Mouse (Mus musculus): ENCODE results near the gene Pou2f1.
A peak's percentile ranks its signal among the peaks of the same experiment; 100 is the strongest.

The Pou2f1 gene

GRCm38 (mm10) chr1:165882146-165882900, 120.2 kb downstream of the Pou2f1 start:
- no peak for DNase-seq (ENCODE audit: low spot score in 2 of 2)

GRCm38 (mm10) chr1:165878751-165879150, 123.7 kb downstream of the Pou2f1 start:
- DNase-seq (ENCODE audit: low spot score in 2 of 2) = no peak

GRCm38 (mm10) chr1:165875520-165876284, 126.8 kb downstream of the Pou2f1 start:
- DNase-seq (ENCODE audit: low spot score in 2 of 2) = no peak

GRCm38 (mm10) chr1:165874645-165875044, 127.8 kb downstream of the Pou2f1 start:
- DNase-seq (ENCODE audit: low spot score in 2 of 2) = no peak

DNA sequence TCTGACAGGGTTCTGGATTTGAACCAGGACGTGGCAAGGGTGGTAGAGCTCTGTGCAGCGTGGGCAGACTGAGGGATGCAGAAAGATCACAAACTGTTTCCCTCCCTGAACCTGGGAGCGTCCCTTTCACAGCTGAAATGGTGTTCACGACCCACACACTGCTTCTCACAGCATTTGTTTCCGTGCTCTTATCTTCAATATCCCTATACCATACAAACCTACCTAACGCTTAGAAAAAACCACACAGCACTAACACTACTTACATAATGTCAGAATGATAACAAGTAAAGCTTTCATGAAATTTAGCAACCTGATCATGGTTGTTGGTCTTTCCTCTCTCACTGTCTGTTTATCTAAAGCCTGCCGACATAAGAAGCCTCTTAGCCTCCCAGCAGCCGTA, 133.8 kb downstream of the Pou2f1 start:
- DNase-seq (ENCODE audit: low spot score in 2 of 2) = no peak

GRCm38 (mm10) chr1:165866630-165867280, 135.7 kb downstream of the Pou2f1 start:
- DNase-seq (ENCODE audit: low spot score in 2 of 2) = no peak

DNA sequence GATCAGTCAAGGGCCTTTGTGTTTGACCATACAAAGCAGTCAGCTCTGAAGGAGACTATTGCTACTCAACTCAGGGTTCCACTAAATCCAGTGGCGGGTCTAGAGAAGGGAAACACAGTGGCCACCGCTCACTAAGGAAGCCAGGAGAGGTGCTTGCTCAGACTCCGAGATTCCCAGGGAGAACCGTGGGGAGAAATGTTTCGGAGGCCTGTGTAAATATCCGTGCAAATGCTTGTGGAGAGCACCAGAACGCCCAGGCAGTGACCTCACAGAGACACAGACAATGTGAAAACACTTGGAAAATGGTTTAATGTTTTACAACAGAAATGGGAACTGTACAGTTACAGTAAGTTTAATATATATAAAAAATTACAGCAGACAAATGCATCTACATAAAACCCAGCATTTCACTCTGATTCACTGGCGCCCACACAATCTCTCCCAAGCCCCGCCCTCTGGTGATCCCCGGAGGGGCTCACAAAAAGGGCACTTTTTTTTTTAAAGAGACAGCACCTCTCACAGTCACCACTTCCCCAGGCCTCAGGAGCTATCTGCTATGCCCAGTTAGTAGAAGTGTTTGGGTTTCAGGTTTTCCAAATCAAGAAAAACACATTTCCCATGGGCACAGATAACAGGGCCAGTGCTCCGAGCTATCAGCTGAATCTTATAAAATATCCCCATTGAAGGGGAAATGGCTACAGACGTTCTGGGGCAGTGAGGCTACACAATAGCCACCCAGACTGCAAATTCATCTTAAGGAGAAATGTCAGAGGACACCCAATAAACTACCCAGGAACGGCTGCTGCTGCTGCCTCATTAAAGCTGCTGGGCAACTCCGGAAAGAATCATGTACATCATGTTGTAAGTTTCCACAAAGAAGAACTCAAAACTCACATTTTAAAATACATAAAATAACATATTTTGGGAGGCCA, 137.3 kb downstream of the Pou2f1 start:
- DNase-seq (ENCODE audit: low spot score in 2 of 2) = no peak

DNA sequence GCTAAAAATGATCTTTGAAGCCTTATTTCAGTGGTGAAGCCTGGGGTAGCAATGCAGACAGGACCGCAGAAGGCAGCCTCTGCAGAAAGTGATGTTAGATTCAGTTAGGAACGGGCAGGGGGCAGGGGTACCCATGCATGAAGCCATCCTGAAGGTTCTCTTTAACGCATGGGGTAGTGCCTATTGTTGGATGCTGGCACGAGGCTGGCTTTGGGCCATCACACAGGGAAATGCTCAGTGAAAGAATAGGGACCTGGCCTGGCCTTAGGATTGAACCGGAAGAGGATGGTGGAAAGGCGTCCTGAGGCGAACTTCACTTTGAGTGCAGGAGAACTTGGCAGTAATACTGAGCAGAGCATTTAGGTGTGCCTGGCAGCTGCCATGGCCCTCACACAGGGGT, 140.4 kb downstream of the Pou2f1 start:
- DNase-seq (ENCODE audit: low spot score in 2 of 2) = no peak

- DNase-seq (ENCODE audit: low spot score in 2 of 2) = no peak
These were observed 141.3 kb downstream of the Pou2f1 start for GRCm38 (mm10) chr1:165861235-165861609.

DNA sequence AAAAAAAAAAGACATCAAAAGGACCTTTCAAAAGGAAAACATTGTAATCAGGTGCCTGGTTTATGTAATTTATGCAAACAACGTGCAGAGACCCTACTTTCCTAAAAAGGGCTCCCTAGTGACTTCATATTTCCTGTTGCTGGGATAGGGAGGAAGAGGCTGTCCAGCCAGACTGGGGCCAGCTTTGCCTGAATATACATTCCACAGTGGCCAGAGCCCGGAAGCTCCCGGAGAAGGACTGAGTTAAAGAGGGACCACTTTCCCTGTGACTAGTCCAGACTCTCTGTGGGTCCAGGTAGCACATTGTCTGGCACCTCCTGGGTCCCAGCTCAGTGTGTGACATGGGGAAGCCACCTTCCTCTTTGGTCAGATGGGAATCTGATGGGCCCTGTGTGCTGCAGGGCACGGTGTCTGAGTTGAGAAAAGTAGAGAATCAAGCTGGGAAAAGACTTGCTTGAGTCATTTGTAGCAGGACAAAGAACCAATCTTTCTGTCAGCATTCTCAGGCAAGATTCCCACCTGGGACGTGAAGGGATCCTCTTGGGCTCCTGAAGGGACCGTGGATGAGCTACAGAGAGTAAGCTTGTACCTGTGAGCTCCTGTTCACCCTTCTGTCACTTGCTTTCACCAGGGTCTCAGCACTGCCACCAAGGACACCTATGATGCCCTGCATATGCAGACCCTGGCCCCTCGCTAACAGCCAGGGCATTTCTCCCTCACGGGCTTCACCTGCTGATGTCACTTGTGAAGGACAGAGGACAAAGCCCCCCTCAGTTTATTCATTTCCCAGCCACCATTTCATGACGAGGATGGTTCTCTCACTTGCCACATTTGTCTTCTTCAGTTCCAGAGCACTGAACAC, 141.9 kb downstream of the Pou2f1 start:
- no peak for DNase-seq (ENCODE audit: low spot score in 2 of 2)

DNA sequence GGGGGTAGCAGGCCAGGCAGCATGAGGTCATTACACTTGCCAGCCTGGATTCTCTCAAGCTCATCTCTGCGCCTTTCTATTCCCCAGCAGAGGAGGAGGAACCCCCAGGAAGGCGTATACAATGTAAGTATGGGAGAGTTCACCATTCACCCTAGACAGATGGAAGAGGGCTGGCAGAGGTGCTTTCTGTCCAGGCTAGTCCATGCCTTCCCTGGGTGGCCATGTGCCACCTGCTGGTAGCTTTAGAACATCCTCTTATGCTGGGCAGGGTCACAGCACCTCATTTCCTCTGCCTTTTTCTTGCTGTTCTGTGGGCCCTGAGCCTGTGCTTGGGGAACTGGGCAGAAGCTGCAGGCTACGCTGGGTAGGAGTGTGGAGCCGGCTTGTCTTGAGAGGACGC, 144.1 kb downstream of the Pou2f1 start:
- DNase-seq (ENCODE audit: low spot score in 2 of 2) = no peak

DNA sequence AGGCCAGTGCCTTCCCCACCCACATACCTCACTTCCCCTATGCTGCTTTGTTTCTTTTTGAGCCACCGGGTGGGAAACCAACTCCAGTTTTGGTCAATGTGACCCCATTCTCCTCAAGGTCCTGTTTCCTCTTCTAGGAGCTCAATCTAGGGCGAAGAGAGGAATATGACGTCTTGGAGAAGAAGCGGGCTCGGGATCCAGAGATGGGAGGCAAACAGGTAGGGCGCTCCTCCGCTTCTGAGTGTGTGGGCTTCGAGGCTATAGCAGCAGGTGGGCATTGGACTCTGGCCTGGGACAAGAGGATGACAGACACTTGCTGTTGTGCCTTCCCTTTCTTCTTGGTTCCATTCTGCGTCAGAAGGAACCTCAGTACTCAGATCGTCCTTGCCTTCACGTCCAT, 145.2 kb downstream of the Pou2f1 start:
- DNase-seq (ENCODE audit: low spot score in 2 of 2) = no peak

- DNase-seq (ENCODE audit: low spot score in 2 of 2) = no peak
These were observed 146.5 kb downstream of the Pou2f1 start for GRCm38 (mm10) chr1:165855759-165856545.

DNA sequence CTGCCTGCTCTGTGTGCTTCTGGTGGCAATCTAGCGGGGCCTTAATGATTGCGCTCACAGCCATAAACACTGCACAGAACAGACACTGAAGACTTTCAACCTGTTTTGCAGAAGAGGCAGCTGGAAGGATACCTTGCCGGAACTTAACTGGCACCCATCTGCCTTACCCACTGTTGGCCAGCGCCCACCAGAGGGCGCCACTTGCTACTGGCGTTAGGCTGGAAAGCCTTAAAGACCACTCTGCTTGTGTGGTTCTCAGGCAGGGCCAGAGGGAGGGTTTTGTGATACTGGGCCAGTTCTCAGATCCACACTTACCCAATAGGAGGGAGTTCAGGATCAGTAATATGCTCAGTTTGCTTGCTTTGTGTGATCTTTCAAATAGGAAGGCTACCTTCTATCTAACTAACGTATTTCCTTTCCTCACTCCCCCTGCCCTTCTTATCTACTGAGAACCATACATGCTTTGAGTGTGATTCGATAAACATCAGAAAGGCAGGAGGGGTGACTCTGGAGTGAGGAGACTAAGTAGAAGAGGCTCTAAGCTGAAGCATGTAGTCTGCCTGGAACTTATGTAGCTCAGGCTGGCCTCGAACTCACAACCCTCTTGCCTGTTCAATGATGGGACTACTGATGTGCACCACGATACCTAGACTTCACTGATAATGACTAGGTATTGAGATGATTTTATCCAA, 148.6 kb downstream of the Pou2f1 start:
- DNase-seq (ENCODE audit: low spot score in 2 of 2) = peak; percentile 61 to 87

DNA sequence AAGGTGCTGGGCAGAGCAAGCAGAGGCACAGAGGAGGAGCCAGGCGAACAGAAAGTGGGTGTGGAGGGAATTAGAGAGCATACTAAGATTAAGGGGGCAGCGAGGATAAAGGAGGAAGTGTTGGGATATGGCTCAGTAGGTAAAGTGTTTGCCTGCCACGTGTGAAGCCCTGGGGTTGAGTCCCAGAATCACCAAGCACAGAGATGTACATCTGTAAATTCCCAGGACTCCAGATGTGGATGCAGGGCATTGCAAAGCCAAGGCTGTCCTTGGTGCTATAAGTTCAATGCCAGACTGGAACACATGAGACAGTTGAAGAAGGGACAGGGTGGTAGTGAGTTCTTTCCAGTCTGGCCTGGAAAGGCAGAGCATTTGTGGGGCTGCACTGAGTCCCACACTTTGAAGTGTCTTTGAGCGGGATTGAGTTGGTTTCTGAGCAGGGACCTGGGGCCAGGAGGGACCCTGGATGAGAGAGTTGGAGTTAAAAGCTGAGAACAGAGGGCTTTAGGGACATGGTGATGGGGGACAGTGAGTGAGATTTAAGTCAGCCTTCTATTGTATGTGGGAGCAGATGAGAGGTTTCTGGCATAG, 149.3 kb downstream of the Pou2f1 start:
- no peak for DNase-seq (ENCODE audit: low spot score in 2 of 2)

DNA sequence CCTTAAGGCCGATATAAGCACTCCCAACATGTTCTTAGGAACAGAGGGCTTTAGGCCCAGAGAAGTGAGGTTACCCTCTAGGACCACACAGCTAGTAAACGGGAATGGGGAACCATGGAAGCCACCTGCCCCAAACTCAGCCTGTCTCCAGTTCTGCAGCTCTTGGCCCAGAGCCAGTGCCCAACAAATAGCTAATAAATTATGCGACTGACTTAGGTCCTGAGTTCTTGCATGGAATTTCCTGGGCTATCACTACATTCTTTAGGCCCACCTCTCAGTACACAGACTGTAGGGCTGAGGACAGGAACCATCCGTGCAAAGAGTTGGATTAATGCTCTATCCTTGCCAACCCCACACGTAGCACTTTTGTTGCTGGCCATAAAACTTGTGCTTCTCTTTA, 150.3 kb downstream of the Pou2f1 start:
- no peak for DNase-seq (ENCODE audit: low spot score in 2 of 2)

DNA sequence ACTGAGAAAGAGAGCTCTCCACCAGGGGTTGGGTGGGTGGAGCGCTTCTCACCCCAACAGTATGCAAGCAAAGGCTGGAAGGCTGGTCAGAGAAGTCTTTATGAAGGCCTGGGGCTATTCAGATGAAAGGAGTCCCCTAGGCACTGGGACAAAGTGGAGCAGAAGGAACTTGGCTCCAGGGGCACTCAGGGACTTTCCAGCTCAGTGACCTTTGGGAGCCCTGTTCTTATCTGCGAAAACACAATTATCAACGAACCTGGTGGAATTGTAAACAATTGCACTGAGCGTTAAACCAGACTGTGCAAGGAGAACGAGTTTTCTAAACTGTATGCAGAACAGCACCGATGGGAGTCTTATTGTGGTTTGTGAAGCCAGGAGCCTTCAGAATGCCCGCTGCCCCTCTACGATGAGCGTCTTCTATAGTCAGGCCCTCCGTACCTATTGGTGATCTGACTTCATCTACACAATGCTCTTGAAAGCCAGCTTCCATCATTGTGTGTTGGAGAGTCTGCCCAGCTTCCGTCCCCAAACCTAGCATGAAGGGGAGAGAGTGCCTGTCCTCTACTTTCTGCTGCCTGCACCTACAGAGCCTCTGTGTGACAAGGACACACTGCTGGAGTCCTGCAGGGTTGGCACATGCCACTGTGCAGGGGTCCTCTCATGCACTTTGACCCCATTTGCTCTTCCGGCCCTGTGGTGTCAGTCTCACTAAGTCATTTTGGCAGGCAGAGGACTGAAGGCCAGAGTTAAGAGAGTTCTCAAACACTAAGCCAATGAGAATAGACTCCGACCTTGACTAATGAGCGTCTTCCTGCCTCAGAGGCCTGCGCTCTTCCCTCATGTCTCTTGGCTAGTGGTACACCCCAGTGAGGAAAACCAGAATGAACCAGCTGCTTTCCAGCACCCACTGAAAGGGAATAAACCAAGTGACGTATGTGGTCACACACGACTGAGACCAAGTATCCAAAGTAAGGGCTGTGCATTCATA, 152.7 kb downstream of the Pou2f1 start:
- no peak for DNase-seq (ENCODE audit: low spot score in 2 of 2)

DNA sequence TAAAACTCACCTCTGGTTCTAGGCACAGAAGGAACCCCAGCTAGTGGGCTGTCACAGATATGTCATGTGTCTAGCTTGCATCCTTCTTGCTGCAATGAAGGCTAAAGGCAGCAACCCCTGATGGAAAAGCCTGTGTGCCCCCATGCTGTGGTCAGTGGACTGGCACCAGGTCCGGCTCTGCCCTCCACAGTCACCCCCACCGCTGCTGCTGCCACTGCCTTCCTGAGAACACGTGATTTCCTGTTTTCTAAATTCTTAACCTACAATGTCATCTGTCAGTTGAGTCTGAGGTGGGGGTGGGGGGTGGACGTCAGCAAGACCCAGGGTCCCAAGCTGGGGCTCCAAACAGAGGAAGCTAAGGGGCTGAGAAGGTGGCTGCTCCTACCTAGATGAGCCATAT, 153.6 kb downstream of the Pou2f1 start:
- DNase-seq (ENCODE audit: low spot score in 2 of 2) = peak in 1 of 2 experiments; percentile 39

All from spleen, postnatal 10 days (tissue).